Mouse (Mus musculus) cerebellum, adult 9-11 months (tissue): ENCODE data around the gene Numbl.
A peak's percentile ranks its signal among the peaks of the same experiment; 100 is the strongest.
"Not testable (repeated sequence)": the region's sequence is repeated elsewhere in the genome, so short reads cannot be mapped to it uniquely, and the experiment has no call there.

Experiments used
- DNase-seq: peaks from one replicate; pipeline ENCODE4 v3.0.0; 2022

Numbl gene

DNA sequence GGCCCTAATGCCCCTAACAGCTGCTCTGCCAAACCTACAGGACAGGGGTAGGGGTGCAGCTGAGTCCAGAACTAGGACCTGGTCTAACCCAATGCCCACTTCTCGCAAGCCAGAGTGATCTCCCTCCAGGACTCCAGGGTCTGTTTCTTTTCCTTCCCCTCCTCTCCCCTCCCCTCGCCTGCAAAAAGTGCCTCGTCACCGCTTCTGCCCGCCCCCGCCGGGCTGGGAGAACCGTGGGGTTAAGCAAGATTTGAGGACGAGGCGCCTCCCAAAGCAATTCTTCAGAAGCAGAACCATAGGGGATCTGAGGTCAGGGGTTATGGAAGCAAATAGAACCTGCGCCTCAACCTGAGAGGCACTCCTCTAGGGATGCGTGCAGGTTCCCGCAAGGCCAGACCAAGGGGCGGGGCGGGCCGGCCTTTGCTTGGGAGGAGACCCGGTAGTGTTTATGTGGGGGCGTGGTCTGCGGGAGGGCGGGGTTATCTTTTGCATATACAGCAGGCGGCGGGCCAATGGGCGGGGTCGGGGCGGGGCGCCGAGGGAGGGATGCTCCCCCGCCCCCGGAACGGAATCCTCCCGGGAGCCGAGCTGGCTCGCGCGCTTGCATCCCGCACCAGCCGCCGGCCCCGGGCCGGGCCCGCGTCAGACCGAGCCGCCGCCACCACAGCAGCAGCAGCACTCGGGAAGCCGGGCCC lies at the start of gene Numbl:
Numbl (plus strand) TSS at position 229 of the 695 bp plus-strand sequence.
- DNase-seq: peak; percentile 96

DNA sequence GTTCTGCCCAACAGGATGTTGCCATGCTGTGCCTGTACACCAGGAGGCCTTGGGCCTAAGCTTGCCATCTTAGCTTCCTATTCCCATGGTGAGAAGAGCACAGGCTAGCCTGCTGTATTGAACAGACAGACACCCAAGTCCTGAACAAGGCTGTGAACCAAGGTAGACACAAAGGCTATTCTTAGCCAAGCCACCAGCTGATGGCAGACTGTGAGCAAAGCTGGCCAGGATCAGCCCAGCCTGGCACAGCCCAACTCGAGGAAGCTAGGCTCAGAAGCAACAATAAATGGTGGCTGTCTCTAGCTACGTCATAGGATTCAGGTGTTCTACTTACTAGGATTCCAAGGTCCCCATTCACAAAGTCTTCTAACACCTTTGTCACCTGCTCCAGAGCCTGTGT lies 45.6 kb upstream of the Numbl start:
- DNase-seq: no peak

DNA sequence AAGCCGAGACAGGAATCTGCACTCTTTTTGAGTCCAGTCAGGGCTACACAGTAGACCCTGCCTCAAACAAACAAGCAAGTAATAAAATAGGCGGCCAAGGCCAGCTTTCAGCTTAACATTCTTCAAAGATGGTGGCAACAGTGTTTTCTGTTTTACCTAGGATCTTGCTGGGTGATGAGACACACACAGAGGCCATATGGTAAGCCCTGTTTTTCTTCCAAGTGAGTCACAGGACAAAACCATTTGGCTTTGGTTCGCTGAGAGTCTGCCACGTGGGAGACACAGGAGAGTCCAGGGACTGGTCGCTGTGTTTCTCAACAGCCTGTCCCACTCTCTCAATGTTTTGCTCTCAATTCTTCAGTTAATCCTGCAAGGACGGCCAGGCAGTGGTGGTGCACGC lies 39.6 kb upstream of the Numbl start:
- DNase-seq: peak; percentile 83

DNA sequence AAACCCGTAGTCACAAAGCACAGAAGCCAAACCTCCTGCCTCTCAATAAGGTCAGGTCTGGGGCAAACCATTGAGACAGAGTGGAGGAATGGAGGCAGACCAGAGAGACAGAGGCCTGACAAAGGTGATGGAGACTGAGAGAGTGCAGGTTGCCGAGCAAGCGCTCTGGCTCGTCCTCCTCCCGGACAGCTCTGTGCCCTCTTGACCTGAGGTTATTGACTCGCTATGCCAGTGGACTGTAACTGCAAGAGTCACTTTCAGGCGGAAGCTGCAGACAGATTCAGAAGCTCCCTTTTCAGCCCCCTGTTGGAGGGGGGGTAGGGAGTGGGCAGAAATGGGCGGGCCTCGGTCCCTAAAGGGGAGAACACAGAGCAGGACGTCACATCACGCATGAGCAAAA lies 38.3 kb upstream of the Numbl start:
- peak; percentile 10 for DNase-seq

DNA sequence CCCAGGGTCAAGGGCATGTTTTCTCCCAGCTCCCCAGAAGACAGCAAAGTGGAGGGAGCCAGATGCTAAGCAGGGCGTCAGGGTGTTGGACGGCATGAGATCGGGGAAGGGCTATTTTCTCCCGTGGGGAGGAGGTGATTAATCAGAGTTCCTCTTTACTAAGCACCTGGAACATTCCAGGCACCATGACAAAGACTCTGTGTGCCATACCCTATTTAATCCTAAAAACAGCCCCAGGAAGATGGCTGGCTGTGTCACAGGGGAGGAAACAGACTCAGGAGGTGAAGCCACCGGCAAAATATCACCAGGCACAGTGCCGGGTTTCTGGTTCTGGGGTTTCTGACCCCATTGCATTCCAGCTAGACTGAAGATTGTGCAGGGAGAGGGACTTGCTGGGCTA lies 36.3 kb upstream of the Numbl start:
- DNase-seq: no peak

DNA sequence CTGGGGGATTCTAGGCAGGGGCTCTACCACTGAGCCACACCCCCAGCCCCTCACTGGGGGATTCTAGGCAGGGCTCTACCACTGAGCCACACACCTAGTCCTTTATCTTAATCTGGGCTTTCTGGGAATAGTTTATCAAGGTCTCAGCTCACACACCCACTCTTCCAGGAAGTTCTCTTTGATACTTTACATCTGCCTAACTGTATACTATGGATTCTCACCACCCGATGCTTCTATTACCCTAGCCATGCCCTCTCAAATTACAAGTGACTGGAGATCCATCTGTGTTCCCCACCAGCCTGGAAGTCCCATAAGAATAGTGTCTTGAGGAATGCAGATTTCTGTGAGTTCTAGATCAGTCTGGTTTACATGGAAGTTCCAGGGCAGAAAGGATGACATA lies 35.7 kb upstream of the Numbl start:
- DNase-seq: no peak

DNA sequence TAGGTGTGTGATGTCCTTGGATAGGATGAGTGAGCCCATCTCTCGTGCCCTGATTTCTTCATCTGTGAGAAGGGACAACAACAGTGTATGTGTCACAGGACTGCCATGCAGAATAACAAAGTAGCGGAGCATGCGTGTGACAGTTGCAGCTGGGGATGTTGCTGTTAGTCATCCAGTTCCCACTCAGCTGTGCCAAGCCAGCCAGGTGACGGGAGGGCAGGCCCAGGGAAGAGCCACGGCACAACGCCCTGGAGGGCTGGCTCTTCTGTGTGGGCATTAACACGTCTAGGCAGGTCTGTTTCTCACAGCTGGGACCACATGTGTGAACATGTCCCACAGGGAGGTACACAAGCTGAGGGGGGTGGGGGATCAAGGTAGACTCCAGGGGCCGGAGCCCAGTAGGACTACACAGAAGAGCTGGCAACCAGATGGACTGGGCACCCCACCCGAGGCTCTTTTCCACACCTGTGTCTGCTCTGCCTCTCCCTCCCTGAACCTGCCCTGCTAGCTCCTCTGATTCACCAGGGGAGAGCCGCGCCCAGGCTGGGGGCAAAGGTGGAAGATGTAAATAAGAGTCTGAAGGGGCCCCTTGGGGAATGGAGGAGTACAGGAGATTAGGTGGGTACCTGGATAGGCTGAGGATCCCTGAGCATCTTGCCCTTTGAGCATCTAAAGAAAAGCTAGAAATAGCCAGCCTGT lies 33.2 kb upstream of the Numbl start:
- peak; percentile 56 for DNase-seq

DNA sequence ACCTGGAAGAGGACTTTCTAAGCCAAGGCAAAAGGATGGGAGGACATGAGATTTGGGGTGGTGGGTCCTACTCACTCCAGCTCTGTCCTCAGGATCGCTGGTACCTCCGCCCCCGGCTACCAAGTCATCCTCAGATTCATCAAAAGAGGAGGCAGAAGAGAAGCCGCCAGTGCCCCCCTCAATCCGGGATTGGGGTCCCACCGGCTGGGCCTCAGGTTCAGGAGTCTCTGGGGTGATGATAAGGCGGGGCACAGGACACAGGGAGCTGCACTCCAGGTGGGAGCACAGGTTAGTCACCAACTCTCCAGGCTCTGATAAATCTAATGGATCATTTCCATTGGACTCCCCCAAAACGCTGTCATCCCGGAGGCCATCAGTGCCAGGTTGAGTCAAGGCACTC lies 31.0 kb upstream of the Numbl start:
- DNase-seq: peak; percentile 56

DNA sequence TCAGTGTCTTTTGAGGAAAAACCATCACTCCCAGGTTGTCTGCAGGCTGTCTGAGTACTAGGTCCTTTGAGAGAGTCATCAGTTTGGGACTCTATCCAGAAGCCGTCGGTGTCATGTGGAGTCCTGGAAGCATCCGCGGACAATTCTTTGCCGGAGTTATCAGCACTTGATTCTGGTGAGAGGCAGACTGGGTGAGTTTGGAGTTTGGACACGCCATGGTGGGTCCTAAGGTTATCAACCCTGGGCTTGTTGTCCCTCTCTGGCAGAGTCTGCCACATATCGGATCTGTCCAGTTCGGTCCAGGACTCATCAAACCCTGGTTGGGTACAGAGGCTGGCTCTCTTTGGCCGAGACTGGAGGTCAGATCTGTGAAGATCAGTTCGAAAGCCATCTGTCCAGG lies 30.6 kb upstream of the Numbl start:
- DNase-seq: peak; percentile 71

DNA sequence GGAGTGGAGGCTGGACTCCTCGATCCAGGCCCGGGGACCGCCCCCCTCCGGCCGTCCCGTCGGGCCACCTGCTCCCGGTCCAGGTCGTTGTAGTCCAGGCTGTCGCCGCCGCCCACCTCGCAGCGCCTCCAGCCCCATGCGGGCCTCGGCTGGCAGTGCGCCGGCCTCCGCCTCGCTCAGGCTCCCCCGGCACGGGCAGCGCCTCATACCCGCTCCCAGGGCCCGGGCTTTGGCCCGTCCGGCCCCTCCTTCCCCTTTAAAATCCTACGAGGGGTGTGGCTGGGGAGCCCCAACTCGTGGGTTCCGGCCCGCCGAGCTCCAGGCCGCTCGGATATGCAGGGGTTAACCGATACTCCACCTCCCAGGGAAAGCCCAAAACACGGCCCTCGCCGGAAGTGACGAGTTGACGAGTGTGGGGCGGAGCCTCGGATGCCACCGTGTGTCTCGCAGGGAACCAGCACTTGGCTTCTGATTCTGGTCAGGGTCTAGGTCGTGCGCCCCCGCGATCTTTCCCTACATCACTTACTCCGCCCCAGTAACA lies 29.9 kb upstream of the Numbl start, which contains the start of gene Itpkc:
Itpkc (minus strand) TSS at position 381 of the 541 bp plus-strand sequence.
- DNase-seq: peak; percentile 91

DNA sequence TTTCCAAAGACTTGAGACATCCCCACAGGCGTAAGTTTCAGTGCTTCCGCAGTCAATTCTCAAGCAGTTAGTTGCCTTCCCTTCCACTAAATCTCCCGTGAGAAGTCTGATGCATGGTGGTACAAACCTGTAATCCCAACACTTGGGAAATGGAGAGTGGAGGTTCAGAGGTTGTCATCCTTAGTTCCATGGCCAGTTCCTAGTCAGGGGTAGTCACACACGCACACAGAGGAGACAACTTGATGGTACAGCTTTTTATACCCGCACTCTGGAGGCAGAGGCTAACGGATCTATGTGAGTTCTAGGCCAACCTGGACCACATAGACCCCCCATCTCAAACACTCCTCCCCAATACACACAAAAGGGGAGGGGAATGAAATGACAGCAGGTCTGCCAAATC lies 29.4 kb upstream of the Numbl start:
- DNase-seq: no peak

DNA sequence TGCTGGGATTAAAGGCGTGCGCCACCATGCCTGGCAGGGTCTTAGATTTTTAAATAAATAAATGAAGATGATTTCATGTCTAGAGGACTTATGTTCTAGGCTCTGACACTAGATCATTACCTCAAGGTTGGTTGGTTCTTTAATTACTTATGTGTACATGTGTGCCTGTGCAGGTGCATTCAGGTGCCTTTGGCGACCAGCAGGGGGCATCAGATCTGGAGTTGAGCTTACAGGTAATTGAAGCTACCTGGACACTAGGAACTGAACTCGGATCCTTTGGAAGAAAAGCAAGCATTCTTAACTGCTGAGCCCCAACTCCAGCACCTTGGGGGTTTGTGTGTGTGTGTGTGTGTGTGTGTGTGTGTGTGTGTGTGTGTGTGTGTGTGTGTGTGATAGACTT lies 27.5 kb upstream of the Numbl start:
- DNase-seq: peak; percentile 24

DNA sequence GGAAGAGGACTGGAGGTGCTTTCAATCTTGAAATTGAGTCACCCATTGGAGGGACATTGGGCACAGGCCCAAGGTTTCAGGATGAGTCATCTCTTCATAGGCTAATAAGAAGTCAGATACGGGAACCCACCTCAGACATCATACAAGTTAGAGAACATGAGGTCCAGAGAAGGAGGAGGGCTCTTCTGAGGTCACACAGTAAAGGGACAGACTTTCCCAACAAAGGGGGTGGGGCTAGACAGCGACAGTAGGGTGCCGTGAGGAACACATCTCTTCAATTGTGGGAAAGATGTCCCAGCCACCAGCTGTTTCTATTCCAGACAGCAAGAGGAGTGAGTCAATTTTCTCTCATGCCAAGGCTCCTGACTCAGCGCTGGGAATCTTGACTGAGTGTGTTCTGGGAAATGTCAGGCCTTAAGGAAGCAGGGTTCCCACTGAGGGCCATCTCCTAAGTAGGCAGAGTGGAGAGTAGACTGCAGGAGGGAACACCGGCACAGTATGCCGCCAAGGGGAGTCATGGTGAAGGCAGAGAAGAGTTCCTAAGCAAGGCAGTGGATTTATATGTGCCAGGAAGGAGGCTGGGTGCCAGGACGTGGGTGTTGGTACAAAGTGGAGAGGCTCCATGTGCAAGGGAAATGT lies 26.4 kb upstream of the Numbl start:
- DNase-seq: peak; percentile 59

DNA sequence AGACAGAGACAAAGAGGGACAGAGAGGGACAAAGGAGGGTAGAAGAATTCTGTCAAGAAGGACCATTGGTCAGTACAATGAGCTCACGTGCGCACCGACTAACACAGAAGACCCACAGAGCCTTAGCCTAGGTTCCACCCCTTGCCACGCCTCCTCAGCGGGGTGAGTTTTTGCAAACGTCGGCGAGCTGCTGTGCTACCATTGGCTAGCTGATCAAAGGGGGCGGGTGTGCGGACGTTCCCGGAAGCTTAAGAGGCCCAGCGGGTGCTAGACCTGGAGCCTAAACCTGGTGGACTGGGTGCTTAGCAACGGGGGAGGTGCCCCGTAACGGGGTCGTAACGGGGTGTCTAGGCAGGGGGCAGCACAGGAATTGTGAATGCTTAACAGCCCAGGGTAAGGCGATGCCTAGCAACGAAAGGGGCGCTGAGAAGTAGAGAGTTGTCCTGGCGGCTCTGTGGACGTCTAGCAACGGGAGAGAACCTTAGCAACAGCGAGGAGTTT lies 25.4 kb upstream of the Numbl start, which contains the start of gene Coq8b:
Coq8b (plus strand) TSS at position 243 of the 501 bp plus-strand sequence.
- peak; percentile 92 for DNase-seq

DNA sequence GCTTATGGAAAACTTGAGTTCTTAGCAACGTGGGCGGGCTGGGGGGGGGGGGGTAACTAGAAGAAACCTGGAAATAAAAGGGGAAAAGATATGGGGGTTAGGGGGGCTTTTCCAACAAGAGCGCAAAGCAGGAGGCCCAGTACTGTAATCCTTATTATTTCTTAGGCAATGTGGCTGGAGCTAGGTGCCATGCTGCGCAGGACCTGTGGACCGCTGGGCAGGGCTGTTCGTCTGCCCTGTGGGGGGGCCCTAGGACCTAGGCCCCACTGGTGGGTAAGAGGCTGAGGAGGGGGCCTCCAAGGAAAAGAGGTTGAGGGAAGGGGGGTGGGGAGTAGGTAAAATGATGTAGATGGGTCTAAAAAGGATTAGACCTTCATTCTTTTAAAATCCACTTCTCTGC lies 24.9 kb upstream of the Numbl start:
- DNase-seq: peak; percentile 59

DNA sequence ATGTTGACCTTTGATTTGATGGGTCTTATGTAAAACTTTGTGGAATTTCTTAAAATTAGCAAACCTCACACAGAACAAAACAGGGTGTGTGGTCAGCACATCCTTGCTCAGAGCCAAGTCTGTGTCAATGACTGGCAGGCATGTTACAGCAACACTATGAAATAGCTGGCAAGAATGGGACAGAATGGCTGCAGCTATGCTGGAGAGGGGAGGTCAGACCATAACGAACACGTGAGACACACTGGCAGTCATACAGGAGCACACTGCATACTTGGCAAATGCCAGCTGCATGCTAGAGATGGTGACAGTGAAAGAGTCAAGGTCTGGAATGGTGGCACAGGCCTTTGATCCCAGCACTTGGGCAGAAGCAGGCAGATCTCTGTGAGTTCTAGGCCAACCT lies 22.5 kb upstream of the Numbl start:
- peak; percentile 9 for DNase-seq

DNA sequence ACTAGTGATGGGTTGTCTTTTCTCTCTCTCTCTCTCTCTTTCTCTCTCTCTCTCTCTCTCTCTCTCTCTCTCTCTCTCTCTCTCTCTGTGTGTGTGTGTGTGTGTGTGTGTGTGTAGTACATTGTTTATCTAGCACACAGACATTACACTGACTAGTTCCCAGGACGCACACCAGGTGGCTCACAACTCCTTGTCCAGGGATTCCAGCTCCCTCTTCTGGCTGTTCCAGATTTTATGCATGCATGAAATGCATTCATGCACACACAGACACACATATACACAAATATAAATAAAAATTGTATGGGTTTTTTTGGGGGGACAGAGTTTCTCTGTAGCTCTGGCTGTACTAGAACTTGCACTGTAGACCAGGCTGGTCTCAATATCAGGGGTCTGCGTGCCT lies 20.7 kb upstream of the Numbl start:
- DNase-seq: no peak

DNA sequence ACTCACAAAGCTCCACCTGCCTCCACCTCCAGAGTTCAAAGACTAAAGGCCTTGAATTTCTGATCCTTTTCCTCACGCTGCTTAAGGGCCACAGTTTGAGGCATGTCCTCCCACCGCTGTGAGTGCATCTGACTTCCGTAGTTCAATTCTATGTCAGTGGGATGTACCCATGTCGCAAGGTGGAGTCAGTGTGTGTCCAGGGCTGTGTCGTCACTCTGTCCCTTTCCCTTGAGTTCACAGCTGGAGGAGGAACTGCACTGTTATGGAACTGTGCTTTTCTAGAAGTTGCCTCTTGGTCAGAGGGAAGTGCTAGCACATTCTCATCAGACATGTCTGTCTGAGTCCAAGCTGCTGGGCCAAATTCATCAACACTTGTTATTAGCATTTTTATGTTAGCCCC lies 19.7 kb upstream of the Numbl start:
- no peak for DNase-seq

DNA sequence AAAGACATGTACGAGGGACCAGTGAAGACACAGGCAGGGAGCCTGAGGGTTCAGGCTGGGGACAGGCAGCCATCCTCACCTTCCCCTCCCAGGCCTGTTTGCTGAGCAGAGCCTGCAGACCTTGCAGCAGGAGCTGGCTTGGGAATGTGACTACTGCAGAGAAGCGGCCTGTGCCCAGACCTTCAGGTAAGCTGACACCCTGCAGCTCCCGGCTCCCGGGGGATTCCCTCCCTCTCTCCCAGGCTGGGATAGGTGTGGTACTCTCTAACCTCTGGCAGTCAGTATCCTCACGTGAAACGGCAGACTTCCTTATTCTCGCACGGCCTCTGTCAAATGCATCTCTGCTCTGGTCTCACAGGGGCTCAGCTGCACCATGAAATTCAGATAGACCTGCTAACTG lies 15.0 kb upstream of the Numbl start:
- peak; percentile 17 for DNase-seq

DNA sequence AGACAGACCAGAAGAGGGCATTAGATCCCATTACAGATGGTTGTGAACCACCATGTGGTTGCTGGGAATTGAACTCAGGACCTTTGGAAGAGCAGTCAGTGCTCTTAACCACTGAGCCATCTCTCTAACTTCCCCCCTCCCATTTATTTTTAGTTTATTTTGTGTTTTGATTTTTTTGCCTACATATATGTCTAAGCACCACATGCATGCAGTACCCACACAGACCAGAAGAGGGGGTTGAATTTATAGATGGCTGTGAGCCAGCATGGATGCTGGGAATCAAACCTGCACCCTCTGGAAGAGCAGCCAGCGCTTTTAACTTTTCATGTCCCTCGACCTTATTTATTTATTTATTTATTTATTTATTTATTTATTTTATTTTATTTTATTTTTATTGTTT lies 14.1 kb upstream of the Numbl start:
- not testable (repeated sequence) for DNase-seq

DNA sequence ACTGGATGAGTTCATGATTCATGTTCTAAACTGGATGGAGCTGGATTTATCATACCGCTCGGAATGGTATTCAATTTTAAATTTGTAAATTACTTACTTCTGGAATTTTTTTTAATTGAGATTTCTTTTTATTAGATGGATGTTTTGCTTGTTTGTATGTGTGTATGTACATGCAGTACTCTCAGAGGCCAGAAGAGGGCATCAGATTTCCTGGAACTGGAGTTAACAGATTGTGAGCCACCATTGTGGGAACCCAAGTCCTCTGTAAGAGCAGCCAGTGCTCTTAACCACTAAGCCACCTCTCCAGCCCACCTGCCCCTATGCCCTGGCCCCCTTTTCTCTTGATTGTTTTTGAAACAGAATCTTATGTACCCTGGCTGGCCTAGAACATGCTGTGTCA lies 9.1 kb upstream of the Numbl start:
- no peak for DNase-seq

DNA sequence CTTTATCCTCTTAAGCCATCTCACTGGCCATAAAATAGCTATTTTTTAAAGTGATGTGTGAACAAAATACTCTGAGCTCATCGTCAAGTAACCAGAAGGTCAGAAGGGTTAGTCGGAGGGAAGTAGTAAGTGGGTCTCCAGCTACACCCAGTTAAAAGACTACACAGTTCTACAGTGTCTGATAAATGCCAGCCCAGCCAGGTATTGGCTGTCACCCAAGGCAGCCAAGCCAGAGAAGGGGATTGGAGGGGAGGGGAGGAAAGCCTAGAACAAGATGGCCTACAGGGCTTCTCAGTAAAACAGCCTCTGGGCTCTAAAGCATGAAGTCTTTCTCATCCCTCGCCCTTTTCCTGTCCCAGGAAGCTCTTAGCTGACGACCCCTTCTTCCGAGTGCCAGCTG lies 8.3 kb upstream of the Numbl start:
- no peak for DNase-seq

DNA sequence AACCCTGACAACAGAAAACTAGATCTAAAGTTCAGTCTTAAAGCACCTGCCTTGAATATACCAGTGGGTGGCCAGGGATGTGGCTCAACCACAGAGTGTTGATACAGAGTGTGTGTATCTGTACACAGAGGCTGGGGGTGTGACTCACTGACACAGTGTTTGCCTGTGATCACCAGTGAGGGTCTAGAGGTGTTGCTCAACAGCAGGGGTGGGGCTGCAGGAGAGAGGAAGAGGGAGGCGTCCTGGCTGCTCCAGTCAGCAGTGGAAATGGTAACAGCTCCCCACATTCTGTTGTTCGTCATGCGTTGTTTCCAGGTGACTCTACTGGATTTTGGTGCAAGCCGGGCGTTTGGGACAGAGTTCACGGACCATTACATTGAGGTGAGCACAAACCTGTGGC lies 6.3 kb upstream of the Numbl start:
- no peak for DNase-seq

DNA sequence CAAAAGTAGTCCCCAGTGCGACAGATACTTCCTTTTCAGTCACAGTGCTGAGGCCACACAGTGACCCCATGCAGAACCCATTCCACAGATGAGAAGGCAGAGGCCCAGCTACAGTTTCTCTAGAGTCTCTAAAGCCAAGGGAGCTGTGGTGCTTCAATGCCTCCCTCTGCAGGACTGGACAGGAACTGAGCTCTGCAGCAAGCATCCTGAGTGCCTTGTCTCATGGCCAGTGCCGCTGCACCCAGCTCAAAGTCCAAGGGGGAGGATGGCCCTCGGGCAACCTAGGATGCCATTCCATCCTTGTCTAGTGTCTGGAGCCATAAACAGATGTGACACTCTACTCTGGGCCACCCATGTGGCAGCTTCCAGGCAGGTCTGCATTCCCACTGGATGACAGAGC lies 2.5 kb upstream of the Numbl start:
- peak; percentile 45 for DNase-seq
